Mouse (Mus musculus): Measurements from ENCODE around the gene Ier2. TPM values are rescaled to one million over a fixed set of nuclear protein-coding genes. Genes with fewer than 3 reads are reported as not detected.

The Ier2 gene
- polyA plus RNA-seq, 1 experiment from 2014 or later: 47.1 TPM

Other genes starting within 250 kb of the Ier2 start
- 53.6 and 58.8 TPM in 2 replicates for gene Trmt1, start 23.5 kb upstream of the Ier2 start, polyA plus RNA-seq (2016; fragmentation: Nextera tagmentation; extraction: Ambion mirVana)
- gene Nacc1, start 25.0 kb upstream of the Ier2 start, polyA plus RNA-seq (2016; fragmentation: Nextera tagmentation; extraction: Ambion mirVana): 20.8 and 25.0 TPM in 2 replicates
- gene Lyl1, start 38.6 kb upstream of the Ier2 start, polyA plus RNA-seq (2016; fragmentation: Nextera tagmentation; extraction: Ambion mirVana): 3.5 and 5.6 TPM in 2 replicates
- 2.0 and 2.4 TPM in 2 replicates for gene G430095P16Rik, start 60.2 kb upstream of the Ier2 start, polyA plus RNA-seq (2016; fragmentation: Nextera tagmentation; extraction: Ambion mirVana)
- 6.6 and 8.5 TPM in 2 replicates for gene Nfix, start 137.5 kb upstream of the Ier2 start, polyA plus RNA-seq (2016; fragmentation: Nextera tagmentation; extraction: Ambion mirVana)
- 5.0 and 6.1 TPM in 2 replicates for gene Dand5, start 160.0 kb upstream of the Ier2 start, polyA plus RNA-seq (2016; fragmentation: Nextera tagmentation; extraction: Ambion mirVana)
- 36.1 and 36.6 TPM in 2 replicates for gene Gadd45gip1, start 168.7 kb upstream of the Ier2 start, polyA plus RNA-seq (2016; fragmentation: Nextera tagmentation; extraction: Ambion mirVana)
- 104 and 110 TPM in 2 replicates for gene Rad23a, start 177.8 kb upstream of the Ier2 start, polyA plus RNA-seq (2016; fragmentation: Nextera tagmentation; extraction: Ambion mirVana)
- gene Calr, start 184.1 kb upstream of the Ier2 start, polyA plus RNA-seq (2016; fragmentation: Nextera tagmentation; extraction: Ambion mirVana): 640 and 681 TPM in 2 replicates
- gene Farsa, start 194.1 kb upstream of the Ier2 start, polyA plus RNA-seq (2016; fragmentation: Nextera tagmentation; extraction: Ambion mirVana): 105 and 113 TPM in 2 replicates
- gene Syce2, start 209.3 kb upstream of the Ier2 start, polyA plus RNA-seq (2016; fragmentation: Nextera tagmentation; extraction: Ambion mirVana): 42.1 and 44.9 TPM in 2 replicates
- gene Gcdh, start 231.1 kb upstream of the Ier2 start, polyA plus RNA-seq (2016; fragmentation: Nextera tagmentation; extraction: Ambion mirVana): 33.1 and 33.9 TPM in 2 replicates
- gene Klf1, start 239.1 kb upstream of the Ier2 start, polyA plus RNA-seq (2016; fragmentation: Nextera tagmentation; extraction: Ambion mirVana): 4.3 and 4.5 TPM in 2 replicates
- gene Dnase2a, start 245.7 kb upstream of the Ier2 start, polyA plus RNA-seq (2016; fragmentation: Nextera tagmentation; extraction: Ambion mirVana): 8.9 and 9.4 TPM in 2 replicates